Mouse (Mus musculus) layer of hippocampus, adult 8-10 months (tissue): ENCODE measurements around the gene Rnf168. TPM values are rescaled to one million over a fixed set of nuclear protein-coding genes. Genes with fewer than 3 reads are reported as not detected.
"Not testable (repeated sequence)": the region's sequence is repeated elsewhere in the genome, so short reads cannot be mapped to it uniquely, and the experiment has no call there.

Experiments used
- DNase-seq, 2 experiments: peaks; one replicate each; pipeline ENCODE4 v3.0.0; 2022; ENCODE audit warnings: low spot score in 2 of 2
- total RNA-seq, 4 experiments: library from RNA; stranded (reverse); gene quantifications; 2 replicates each; pipeline ENCODE4 v1.2.4; 2022

The Rnf168 gene
- total RNA-seq: 10 to 100 TPM; 23.0 to 28.1 (median 27.3) TPM

GRCm38 (mm10) chr16:32277308-32278256, at the start of gene Rnf168:
TSS of gene Rnf168 (plus strand) at chr16:32277459.
- peak; percentile 85 to 88 for DNase-seq

GRCm38 (mm10) chr16:32232050-32232449, 45.2 kb upstream of the Rnf168 start:
- not testable (repeated sequence) for DNase-seq

GRCm38 (mm10) chr16:32237930-32238680, 39.2 kb upstream of the Rnf168 start:
- DNase-seq: no peak

- no peak for DNase-seq
Observed at GRCm38 (mm10) chr16:32239428-32240312, 37.6 kb upstream of the Rnf168 start.

GRCm38 (mm10) chr16:32243901-32244300, 33.4 kb upstream of the Rnf168 start:
- DNase-seq: no peak

GRCm38 (mm10) chr16:32246351-32246791, 30.9 kb upstream of the Rnf168 start:
- DNase-seq: peak; percentile 28 to 45

GRCm38 (mm10) chr16:32246952-32247370, 30.3 kb upstream of the Rnf168 start, which contains the start of the genes Fbxo45 and Wdr53:
TSS of gene Fbxo45 (minus strand) at chr16:32247158.
TSS of gene Wdr53 (plus strand) at chr16:32247227.
- DNase-seq: peak; percentile 97

GRCm38 (mm10) chr16:32264225-32264624, 13.0 kb upstream of the Rnf168 start:
- not testable (repeated sequence) for DNase-seq

- DNase-seq: no peak
Observed at GRCm38 (mm10) chr16:32271291-32271690, 6.0 kb upstream of the Rnf168 start, which contains the start of gene Smco1. TSS of gene Smco1 (plus strand) at chr16:32271468.

GRCm38 (mm10) chr16:32273338-32273737, 3.9 kb upstream of the Rnf168 start:
- DNase-seq: no peak

- no peak for DNase-seq
Observed at GRCm38 (mm10) chr16:32275041-32275440, 2.2 kb upstream of the Rnf168 start.

- DNase-seq: no peak
Observed at GRCm38 (mm10) chr16:32275830-32276229, 1.4 kb upstream of the Rnf168 start.

GRCm38 (mm10) chr16:32278396-32278795, 1.1 kb downstream of the Rnf168 start:
- DNase-seq: no peak

- no peak for DNase-seq
Observed at GRCm38 (mm10) chr16:32280211-32280610, 3.0 kb downstream of the Rnf168 start.

- no peak for DNase-seq
Observed at GRCm38 (mm10) chr16:32282608-32283007, 5.3 kb downstream of the Rnf168 start.

- DNase-seq: no peak
Observed at GRCm38 (mm10) chr16:32291821-32292220, 14.6 kb downstream of the Rnf168 start.

GRCm38 (mm10) chr16:32299617-32300016, 22.4 kb downstream of the Rnf168 start:
- DNase-seq: not testable (repeated sequence)

GRCm38 (mm10) chr16:32303046-32303445, 25.8 kb downstream of the Rnf168 start:
- no peak for DNase-seq

GRCm38 (mm10) chr16:32303886-32304285, 26.6 kb downstream of the Rnf168 start:
- DNase-seq: no peak

- no peak for DNase-seq
Observed at GRCm38 (mm10) chr16:32311970-32312369, 34.7 kb downstream of the Rnf168 start.

- no peak for DNase-seq
Observed at GRCm38 (mm10) chr16:32312386-32312785, 35.1 kb downstream of the Rnf168 start.
